ENCODE assay signal across 8 mouse cellular contexts in the genomic region with DNA sequence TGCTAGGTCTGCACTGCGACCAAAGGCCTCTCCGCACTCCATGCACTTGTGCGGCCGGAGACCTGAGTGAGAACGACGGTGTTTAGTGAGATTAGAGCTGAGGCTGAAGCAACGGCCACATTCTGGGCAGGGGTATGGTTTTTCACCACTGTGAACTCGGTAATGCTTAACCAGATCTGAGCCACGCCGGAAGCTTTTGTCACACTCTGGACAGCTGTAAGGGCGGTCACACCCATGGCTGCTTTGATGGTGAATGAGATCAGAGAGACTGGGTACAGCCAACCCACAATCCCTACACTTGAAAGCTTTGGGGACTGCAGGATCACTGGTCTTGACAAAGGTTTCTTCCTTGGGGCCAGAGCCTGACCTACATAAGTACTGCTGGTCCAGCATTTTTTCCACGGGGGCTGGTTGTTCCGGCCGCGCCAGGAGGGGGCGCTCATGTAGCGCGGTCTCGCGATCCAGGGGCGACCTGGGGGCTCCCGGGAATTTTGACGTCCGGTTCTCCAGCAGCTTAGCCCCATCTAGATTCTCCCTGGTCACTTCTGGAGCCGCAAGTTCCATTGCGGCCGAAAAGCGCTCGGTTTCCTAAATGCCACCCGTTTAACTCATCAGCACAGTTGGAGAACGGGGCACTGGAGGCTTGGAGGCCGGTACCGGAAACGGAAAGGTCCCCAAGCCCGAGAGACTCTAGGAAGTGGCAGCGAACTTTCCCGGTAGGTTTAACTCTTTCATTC. TPM values are rescaled to one million over a fixed set of nuclear protein-coding genes. Genes with fewer than 3 reads are reported as not detected.
DNase-seq lines count a peak whose midpoint lies in the region; ATAC-seq lines count a peak whose summit lies in the region.

Gene Armc5, plus strand, starts transcription at position 487 of the 737 bp plus-strand sequence.

- DNase-seq in adrenal gland, adult 2 months, result peak; percentile 90
- DNase-seq in embryo, embryonic 11 days, result peak; percentile 88
- peak; percentile 81 for DNase-seq in gastrocnemius, postnatal 25 days
- DNase-seq in intestine, embryonic 14.5 days (ENCODE audit: low spot score), result peak; percentile 94
- DNase-seq in left cerebral cortex, postnatal 14 days (ENCODE audit: low spot score in 2 of 2), result peak; percentile 81 to 84
- DNase-seq in right cerebral cortex, postnatal 25 days, result peak; percentile 82
- DNase-seq in urinary bladder, postnatal 4 days (ENCODE audit: low spot score in 2 of 2), result peak; percentile 82 to 89

- H3K27ac ChIP-seq in intestine, embryonic 14.5 days (ENCODE audit: low read depth), result peak within 1 kb of the TSS; percentile 98

- H3K4me1 ChIP-seq in intestine, embryonic 14.5 days (replicated peaks; ENCODE audit: control insufficient read depth, insufficient read depth, low read length), result peaks cover 15% of the 10 kb centered on the region; the same call in 1 of the 2 replicates

- no peaks in the 10 kb centered on the region for H3K9me3 ChIP-seq in intestine, embryonic 14.5 days (ENCODE audit: control insufficient read depth, low read length)

- WGBS in intestine, embryonic 14.5 days, result 25% methylated on average over 37 of the region's 37 CpGs

- H3K9ac ChIP-seq in intestine, embryonic 14.5 days (ENCODE audit: low read length), result peak within 1 kb of the TSS; percentile 74

- H3K4me2 ChIP-seq in intestine, embryonic 14.5 days (ENCODE audit: low read length), result peak within 1 kb of the TSS; percentile 73

- intact Hi-C loops in left cerebral cortex, postnatal 14 days (cut with DNase I), result loop anchor here (5.0 kb wide), 1 partner anchor 465 kb away; no protein-coding TSS in a partner anchor

- no peaks in the 10 kb centered on the region for H3K27me3 ChIP-seq in intestine, embryonic 14.5 days (replicated peaks; ENCODE audit: control insufficient read depth, insufficient read depth, low read length)

- peak within 1 kb of the TSS; percentile 67 for H3K4me3 ChIP-seq in intestine, embryonic 14.5 days (ENCODE audit: low read depth, low read length)

- peak; percentile 34 for ATAC-seq in intestine, embryonic 14.5 days (replicated peaks; ENCODE audit: low FRiP score, low TSS enrichment, low read depth)
- peak; percentile 31 for ATAC-seq in megakaryocyte-erythroid progenitor cell, adult 5-6 weeks (replicated peaks; ENCODE audit: low FRiP score, low TSS enrichment, poor library complexity, severe bottlenecking)

- H3K36me3 ChIP-seq in intestine, embryonic 14.5 days (ENCODE audit: control insufficient read depth, insufficient read depth, low read length), result peaks cover 27% of the 10 kb centered on the region

RNA-seq across cellular contexts. Expression of gene Armc5, which starts in this region (rescaled TPM):
- total RNA-seq in adrenal gland, adult 2 months (2021), result 10 to 100 TPM; 18.6 to 20.1 TPM
- polyA plus RNA-seq in adrenal gland, adult 2 months (2012; rRNA removed), result 64.3 and 68.0 TPM in 2 replicates
- total RNA-seq in gastrocnemius, postnatal 25 days (2021), result 1 to 10 TPM; 5.8 to 8.7 TPM
- 13.4 and 13.8 TPM in 2 replicates for polyA plus RNA-seq in intestine, embryonic 14.5 days (2014; fragmentation: Nextera tagmentation; extraction: Ambion mirVana)
- total RNA-seq in left cerebral cortex, postnatal 14 days (2021), result 10 to 100 TPM in 1 of 2 experiments, 1 to 10 TPM in 1; 9.7 to 11.4 TPM
- total RNA-seq in megakaryocyte-erythroid progenitor cell, adult 5-6 weeks (2014; fragmentation: Nextera tagmentation), result 15.3 and 18.1 TPM in 2 replicates
- total RNA-seq in megakaryocyte-erythroid progenitor cell, adult 5-6 weeks (2017), result 9.2 and 9.8 TPM in 2 replicates

Comparison
In these comparisons a context has a peak if more than half of its experiments do, and no peak if none do; other contexts are left out.
1. Peak in every context shown above with its lines: DNase-seq, ATAC-seq, H3K4me3 ChIP-seq and H3K27ac ChIP-seq.